Mouse (Mus musculus): ENCODE data around the gene Adamts4.

Adamts4 gene

DNA sequence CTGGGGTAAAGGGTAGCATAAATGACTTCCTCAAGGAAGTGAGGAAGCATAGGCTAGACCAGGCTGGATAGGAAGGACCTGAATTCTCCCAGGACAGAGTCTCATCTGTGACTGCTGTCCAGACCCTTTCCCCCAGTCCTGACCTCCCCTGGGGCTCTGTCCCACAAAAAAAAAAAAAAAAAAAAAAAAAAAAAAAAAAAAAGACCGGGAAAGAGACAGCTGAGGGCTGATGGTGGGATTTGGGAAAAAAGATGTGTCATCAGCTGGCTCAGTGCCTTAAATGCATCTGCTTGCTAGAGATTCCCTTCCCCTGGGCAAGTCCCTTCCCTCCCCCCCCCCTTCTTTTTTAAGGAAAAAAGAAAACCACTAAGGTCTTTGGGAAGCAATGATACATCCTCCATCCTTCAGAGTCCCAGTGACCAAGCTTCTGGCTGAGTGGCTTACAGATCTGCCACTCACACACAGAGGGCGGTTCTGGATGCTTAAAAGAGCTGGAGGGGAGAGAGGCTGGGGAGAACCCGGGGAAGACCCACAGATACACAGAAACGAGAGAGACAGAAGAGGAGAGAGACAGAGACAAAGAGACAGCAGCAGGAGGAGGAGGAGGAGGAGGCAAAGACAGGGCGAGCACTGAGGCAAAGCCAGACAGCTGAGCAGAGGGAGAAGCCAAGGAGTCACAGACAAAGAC is at the start of gene Adamts4:
Adamts4 (plus strand) TSS at position 509 of the 688 bp plus-strand sequence.
- DNase-seq: peak; percentile 44

- no peak for DNase-seq
Measured at GRCm38 (mm10) chr1:171200769-171201168, 49.5 kb upstream of the Adamts4 start.

DNA sequence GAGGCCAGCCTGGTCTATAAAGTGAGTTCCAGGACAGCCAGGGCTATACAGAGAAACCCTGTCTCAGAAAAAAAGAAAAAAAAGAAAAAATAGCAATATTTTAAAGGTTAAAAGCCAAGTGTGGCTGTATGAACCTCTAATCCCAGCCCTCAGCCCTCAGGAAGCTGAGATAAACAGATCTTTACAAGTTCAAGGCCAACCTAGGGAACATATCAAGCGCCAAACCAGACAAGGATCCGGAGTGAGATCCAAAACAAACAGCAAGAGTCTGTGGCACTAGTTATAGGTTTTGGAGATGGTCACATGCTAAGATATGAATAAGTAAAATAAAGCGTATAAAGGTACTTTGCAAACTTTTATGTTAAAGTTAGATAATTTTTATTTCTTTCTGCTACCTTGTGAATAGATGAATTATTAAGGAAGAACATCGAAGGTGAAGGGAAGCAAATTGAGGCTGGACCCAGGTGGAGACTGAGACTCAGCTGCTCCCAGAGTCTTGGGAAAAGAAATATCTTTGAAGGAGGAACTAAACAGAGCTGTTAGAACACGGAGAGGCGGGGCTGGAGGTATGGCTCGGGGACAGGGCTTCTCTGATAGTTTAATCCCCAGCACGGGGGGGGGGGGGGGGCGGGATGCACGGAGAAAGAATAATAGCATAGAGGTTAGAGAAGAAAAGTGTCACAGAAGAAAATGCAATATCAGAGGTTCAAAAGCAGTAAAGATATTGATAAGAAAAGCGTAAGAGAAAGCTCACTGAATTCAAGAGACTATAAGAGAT is 46.6 kb upstream of the Adamts4 start:
- no peak for DNase-seq

GRCm38 (mm10) chr1:171204249-171204644 is 46.0 kb upstream of the Adamts4 start:
- no peak for DNase-seq

GRCm38 (mm10) chr1:171205704-171206493 is 44.3 kb upstream of the Adamts4 start:
- no peak for DNase-seq

DNA sequence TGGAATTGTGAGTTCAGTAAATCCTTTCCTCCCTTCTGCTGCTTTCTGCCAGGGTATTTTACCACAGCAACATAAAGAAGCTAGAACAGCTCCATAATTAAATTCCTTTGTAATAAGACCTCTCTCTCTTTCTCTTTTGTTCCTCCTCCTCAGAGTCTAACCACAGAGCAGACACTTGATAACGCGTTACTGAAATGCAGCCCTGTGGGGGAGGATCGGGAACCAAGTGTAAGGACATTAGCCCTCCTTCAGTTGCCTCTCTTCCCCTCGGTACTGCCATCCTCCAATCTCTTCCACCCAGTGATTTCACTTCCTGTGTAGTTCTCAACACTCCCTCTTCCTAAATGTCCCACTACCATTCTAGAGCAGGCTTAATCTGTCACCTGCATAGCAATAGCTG is 40.8 kb upstream of the Adamts4 start:
- DNase-seq: no peak

GRCm38 (mm10) chr1:171212854-171213253 is 37.4 kb upstream of the Adamts4 start:
- DNase-seq: no peak

- DNase-seq: no peak
Measured at GRCm38 (mm10) chr1:171213801-171214496, 36.3 kb upstream of the Adamts4 start, which contains the start of gene Nr1i3. Nr1i3 (plus strand) TSS chr1:171213970.

GRCm38 (mm10) chr1:171216241-171216955 is 33.8 kb upstream of the Adamts4 start:
- no peak for DNase-seq

DNA sequence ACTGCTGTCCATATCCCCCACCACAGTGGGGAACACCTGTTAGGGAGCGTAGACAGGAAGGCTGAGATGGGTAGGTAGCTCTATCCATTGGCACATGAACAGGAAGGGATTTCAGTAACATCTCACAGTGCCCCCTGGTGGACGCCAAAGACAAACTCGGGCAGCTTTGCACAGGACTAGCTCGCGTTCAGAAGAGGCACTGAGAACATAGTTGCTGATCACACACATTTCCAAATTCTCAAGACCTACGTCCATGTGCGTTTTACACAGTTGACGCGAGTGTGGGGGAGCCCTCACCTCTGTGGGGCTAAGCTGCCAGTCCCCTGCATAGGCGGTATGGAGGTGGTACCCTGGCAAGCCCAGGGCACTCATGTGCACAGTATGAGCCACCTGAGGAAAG is 29.4 kb upstream of the Adamts4 start:
- DNase-seq: peak; percentile 95

- DNase-seq: no peak
Measured at GRCm38 (mm10) chr1:171221281-171222193, 28.7 kb upstream of the Adamts4 start.

GRCm38 (mm10) chr1:171222238-171223155 is 27.7 kb upstream of the Adamts4 start, which contains the start of gene Tomm40l:
Tomm40l (minus strand) TSS chr1:171222514.
- DNase-seq: peak; percentile 70

GRCm38 (mm10) chr1:171223168-171223567 is 27.1 kb upstream of the Adamts4 start:
- DNase-seq: no peak

- no peak for DNase-seq
Measured at GRCm38 (mm10) chr1:171223796-171224195, 26.4 kb upstream of the Adamts4 start.

- no peak for DNase-seq
Measured at GRCm38 (mm10) chr1:171224857-171225256, 25.4 kb upstream of the Adamts4 start, which contains the start of gene Apoa2. Apoa2 (plus strand) TSS chr1:171225054.

DNA sequence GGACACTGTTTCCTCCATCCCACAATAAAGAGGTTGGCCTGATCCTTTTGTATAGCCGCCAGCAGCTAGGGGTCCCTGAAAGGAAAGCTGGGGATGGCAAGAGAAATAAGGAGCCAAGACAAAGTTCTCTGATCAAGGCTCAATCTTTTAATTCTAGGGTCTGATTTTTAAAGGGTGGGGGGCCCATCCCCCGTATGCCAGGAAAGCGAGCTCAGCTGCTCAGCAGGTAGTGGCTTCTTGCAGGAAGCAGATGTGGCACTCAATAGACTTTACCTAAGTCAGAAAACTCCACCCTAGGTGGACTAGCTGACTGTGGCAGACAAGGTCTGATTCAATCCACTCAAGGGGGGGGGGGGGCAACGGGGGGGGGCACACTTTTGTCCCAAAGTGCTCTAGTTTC is 23.4 kb upstream of the Adamts4 start:
- DNase-seq: no peak

GRCm38 (mm10) chr1:171227879-171228278 is 22.3 kb upstream of the Adamts4 start:
- no peak for DNase-seq

DNA sequence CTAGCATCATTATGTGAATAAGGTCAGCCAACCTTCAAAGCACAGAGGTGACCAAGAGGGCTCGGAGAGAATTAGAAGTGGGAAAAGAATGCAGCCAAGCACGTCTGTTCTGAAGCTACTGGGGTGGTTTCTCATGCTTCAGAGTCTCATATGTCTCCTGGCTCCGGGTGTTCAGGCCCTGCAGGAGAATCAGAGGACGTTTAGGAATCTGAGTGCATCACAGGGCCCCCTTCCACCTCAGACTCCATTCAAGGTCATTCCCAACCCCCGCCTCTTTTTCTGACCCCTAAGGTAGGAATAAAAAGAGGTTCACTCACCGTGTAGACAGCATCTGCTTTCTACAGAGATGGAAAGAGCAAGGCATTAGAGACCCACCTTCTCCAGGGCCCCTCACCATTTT is 20.5 kb upstream of the Adamts4 start:
- DNase-seq: no peak

DNA sequence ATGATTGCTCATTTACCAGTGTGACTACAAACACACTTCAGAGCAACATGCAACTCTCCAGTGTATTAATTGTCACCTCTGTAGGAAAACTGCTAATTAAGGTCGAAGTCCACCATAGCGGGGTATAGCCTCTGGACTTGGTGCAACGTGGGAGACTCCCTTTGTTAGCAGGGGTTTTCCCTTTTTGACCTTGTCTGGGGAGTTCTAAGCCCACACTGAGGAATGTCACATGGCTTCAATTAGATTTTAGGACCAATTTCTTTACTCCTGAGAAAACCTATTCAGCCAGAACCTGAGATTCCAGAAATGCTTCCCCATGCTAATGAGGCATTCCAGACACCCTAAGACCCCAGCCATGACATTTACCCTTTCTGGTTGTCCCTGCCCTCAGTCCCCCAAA is 20.0 kb upstream of the Adamts4 start:
- DNase-seq: no peak

- no peak for DNase-seq
Measured at GRCm38 (mm10) chr1:171231844-171232243, 18.4 kb upstream of the Adamts4 start.
